Mouse (Mus musculus): ENCODE measurements around the gene Bdnf.

Bdnf gene

GRCm38 (mm10) chr2:109674532-109674931 lies at the start of gene Bdnf:
Bdnf (plus strand) TSS chr2:109674700.
- no peak for DNase-seq

DNA sequence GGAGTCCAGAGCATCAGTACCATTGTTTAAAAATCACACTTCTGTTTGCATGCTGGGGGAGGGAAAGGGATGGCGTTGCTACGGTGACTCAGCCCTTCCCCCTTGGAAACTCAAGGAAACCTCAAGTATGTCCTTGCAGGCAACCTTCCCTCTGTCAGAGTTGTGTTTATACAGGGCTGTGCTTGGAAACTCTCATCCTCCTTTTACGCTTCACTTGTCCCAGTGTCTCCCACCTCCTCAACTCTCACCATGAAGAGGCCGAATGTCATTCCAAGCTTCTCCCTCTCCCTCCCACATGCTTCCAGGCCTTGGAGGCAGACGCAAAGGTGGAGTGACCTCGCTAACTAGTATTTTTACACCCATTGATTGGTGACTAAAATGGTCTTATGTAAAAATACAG lies 47.6 kb upstream of the Bdnf start:
- no peak for DNase-seq

- DNase-seq: peak; percentile 6
These were observed 718 bp upstream of the Bdnf start for GRCm38 (mm10) chr2:109673509-109674455.

DNA sequence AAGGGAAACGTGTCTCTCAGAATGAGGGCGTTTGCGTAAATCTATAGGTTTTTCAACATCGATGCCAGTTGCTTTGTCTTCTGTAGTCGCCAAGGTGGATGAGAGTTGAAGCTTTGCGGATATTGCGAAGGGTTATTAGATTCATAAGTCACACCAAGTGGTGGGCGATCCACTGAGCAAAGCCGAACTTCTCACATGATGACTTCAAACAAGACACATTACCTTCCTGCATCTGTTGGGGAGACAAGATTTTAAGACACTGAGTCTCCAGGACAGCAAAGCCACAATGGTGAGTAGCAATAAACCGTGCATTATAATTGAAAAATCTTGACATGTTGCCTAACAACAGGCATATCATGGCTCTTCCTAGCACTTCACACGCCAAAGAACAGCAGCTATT lies 551 bp downstream of the Bdnf start:
- no peak for DNase-seq

DNA sequence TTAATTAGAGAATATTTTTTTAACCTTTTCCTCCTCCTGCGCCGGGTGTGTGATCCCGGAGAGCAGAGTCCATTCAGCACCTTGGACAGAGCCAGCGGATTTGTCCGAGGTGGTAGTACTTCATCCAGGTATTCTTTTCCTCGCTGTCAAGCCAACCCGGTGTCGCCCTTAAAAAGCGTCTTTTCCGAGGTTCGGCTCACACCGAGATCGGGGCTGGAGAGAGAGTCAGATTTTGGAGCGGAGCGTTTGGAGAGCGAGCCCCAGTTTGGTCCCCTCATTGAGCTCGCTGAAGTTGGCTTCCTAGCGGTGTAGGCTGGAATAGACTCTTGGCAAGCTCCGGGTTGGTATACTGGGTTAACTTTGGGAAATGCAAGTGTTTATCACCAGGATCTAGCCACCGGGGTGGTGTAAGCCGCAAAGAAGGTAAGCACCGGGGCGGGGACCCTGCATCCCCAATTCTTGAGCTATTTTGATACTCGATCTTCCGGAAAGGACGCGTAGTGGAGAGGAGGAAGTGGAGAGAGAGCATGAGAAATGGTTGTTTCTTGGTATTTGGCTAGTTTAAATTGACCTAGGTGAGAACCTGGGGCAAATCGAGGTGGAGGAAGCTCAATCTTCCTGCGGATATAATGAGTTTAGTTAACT lies 1.6 kb downstream of the Bdnf start:
- DNase-seq: peak; percentile 21

- DNase-seq: no peak
These were observed 2.1 kb downstream of the Bdnf start for GRCm38 (mm10) chr2:109676618-109676974.

GRCm38 (mm10) chr2:109677221-109678089 lies 3.0 kb downstream of the Bdnf start:
- peak; percentile 5 for DNase-seq

DNA sequence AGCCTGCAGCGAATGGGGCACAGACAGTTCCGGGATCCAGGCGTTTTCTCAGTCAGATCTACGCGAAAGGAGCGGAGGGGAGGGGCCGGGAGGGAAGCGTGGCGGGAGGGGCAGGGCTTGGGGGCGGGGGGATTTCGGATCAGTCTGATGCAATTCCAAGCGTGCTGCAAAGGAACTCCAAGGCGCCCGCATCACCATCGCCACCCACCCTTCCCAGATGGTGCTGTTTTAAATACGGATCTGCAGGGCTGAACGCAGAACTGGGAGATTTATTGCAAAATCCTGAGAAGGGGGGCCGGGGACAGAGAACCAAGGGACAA lies 3.5 kb downstream of the Bdnf start:
- DNase-seq: no peak

GRCm38 (mm10) chr2:109678454-109678853 lies 4.0 kb downstream of the Bdnf start:
- DNase-seq: no peak

GRCm38 (mm10) chr2:109679446-109679845 lies 4.9 kb downstream of the Bdnf start:
- no peak for DNase-seq

DNA sequence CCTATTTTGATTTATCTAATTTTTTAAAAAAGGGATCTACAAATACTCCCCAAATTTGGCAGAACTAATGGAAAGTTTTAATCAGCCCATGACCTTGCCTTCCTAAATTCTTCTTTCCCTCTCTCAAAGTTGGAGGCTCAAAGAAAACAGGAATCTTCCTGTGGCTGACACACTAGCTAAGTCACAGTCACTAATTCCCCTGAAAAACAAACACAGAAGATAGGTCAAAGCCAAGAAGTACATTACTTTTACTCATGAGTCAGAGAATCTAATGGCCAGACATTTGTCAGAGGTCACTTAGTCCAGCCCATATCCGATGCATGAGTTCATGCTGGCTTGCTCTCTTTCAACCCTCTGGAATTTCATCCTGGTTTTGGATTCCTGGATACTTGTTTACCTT lies 6.6 kb downstream of the Bdnf start:
- DNase-seq: no peak

- no peak for DNase-seq
These were observed 14.2 kb downstream of the Bdnf start for GRCm38 (mm10) chr2:109688661-109689060.

- no peak for DNase-seq
These were observed 18.0 kb downstream of the Bdnf start for GRCm38 (mm10) chr2:109692266-109693177.

DNA sequence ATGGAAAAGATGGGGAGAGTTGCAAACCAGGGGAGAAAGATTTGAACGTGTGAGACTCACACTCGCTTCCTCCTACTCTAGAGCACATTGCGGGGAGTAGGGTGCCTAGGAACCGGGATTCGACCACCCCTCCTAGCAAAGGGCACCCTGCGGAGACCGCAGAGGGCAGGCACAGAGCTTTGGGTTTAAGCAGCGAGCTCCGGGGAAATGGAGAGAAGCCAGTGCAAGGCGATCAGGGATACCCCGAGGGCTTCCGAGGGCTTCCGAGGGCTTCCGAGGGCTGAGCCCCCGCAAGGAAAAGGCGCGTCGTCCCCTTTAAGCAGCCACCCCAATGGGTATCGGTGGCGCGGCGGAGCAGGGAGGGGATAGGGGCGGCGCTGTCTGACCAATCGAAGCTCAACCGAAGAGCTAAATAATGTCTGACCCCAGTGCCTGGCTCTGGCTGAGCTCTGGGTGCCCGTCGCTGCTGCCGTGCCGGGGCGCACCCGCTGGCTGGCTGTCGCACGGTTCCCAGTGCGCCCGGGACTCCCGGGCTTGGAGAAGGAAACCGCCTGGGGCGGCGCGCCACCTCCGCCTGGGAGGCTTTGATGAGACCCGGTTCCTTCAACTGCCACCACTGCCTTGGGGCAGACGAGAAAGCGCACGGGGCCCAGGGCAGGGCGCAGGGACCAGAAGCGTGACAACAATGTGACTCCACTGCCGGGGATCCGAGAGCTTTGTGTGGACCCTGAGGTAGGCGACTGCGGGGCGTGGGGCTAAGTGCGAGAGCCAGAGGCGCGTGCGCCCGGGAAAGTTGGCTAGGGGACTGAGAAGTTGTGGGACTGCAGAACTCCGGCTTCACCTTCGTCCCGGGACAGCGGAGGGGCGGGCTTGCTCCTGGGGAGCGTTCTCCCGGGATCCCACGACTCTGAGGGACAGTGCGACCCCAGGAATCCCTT lies 18.9 kb downstream of the Bdnf start:
- peak; percentile 8 for DNase-seq

GRCm38 (mm10) chr2:109694116-109694837 lies 19.8 kb downstream of the Bdnf start:
- DNase-seq: no peak

DNA sequence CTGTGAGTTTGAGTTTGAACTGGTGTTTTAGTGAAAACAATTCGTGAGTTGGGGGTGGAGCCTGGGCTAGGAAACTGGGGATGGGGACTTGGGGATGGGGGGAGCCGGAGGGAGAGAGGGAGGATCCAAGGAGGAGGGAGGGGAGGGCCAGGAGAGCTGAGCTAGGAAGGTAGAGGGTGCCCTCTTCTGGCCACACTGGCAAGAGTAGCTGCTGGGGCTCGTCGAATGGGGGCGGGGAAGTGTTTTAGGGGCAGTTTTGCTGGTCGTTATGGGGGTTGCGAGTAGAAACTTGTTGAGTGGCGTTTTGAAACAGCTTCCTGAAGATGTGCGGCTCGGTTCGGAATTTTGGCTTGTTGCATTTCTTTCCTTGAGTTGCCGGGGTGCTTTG lies 20.3 kb downstream of the Bdnf start:
- peak; percentile 23 for DNase-seq

DNA sequence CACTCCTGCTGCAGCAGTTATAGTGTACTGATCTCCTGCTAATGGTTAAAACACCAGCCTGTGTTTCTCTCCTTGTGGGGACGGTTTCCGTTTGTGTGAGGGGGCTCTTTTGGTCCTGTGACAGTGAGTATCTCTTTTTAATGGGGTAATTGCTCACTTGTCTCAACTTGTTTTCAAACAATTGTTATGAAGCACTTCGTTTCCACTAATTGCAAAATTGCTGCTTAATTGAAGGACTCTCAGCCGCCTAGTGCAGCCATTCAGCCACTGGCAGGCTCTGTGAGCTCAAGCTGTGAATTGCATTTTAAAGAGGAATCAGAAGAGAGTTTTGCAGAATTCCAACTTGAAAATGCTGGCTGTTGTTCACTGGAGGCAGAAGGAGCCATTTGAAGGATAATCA lies 22.7 kb downstream of the Bdnf start:
- DNase-seq: no peak

DNA sequence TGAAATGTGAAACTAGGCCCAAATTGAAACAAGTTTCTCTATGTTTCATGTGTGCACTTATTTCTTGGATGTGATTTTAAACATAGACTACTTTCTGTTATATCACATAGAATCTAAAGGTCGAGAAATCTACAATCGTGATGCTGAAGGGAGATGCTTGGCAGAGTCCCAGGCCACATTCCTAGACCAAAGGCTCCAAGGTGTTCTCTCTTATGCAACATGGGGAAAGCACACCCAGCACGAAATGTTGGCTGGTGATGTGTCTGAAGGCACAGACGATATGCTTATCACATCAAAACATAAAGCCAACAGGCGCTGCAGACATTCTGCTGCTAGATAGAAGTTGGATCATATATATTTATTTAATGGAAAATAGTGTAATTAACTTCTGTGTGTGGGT lies 25.8 kb downstream of the Bdnf start:
- DNase-seq: no peak

GRCm38 (mm10) chr2:109703588-109703987 lies 29.1 kb downstream of the Bdnf start:
- no peak for DNase-seq

DNA sequence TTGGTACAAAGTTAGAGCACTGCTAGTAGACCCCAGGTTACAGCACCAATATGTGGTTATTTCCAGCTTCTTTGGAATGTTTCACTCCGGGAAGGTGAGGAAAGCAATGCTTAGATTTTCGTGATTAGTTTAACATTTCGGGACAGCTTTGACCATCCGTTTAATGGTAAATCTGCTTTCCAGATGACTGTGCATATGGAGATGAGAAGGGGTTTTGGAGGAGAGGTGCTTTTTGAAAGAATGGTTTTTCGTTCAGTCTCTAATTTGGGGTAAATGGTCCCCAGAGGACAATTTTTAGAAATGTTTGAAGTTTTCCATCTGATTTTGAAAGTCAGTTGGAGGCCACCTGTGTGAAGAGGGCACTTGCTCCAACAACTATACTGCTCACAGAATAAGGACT lies 29.6 kb downstream of the Bdnf start:
- no peak for DNase-seq

GRCm38 (mm10) chr2:109706524-109706923 lies 32.0 kb downstream of the Bdnf start:
- DNase-seq: no peak
